Mouse (Mus musculus) erythroid progenitor cell, adult 5-6 weeks (primary cell): ENCODE measurements around the gene Esr2. TPM values are rescaled to one million over a fixed set of nuclear protein-coding genes. Genes with fewer than 3 reads are reported as not detected.
A peak's percentile ranks its signal among the peaks of the same experiment; 100 is the strongest.
"Not testable (repeated sequence)": the region's sequence is repeated elsewhere in the genome, so short reads cannot be mapped to it uniquely, and the experiment has no call there.

Experiments
- ATAC-seq: replicated peaks from 2 replicates; pipeline ENCODE4 v1.8.0; 2016; ENCODE audit warnings: moderate number of reproducible peaks, mild to moderate bottlenecking, moderate TSS enrichment, inconsistent platforms; ENCODE audit not compliant: poor library complexity, low FRiP score, severe bottlenecking
- total RNA-seq, 2 experiments: library from RNA; stranded (forward) in 1 of 2; stranded (reverse) in 1 of 2; fragments of 150-400 nt in 1 of 2; fragments of 186-747, 209-891 nt in 1 of 2; gene quantifications; 2 replicates each; pipeline versions ENCODE4 v1.2.3 to v1.2.4; 2015 to 2017; ENCODE audit warnings: low replicate concordance in 2 of 2

Gene Esr2
- total RNA-seq (2015; ENCODE audit: low replicate concordance), result not detected in 2 replicates
- not detected in 2 replicates for total RNA-seq (2017; ENCODE audit: low replicate concordance)

DNA sequence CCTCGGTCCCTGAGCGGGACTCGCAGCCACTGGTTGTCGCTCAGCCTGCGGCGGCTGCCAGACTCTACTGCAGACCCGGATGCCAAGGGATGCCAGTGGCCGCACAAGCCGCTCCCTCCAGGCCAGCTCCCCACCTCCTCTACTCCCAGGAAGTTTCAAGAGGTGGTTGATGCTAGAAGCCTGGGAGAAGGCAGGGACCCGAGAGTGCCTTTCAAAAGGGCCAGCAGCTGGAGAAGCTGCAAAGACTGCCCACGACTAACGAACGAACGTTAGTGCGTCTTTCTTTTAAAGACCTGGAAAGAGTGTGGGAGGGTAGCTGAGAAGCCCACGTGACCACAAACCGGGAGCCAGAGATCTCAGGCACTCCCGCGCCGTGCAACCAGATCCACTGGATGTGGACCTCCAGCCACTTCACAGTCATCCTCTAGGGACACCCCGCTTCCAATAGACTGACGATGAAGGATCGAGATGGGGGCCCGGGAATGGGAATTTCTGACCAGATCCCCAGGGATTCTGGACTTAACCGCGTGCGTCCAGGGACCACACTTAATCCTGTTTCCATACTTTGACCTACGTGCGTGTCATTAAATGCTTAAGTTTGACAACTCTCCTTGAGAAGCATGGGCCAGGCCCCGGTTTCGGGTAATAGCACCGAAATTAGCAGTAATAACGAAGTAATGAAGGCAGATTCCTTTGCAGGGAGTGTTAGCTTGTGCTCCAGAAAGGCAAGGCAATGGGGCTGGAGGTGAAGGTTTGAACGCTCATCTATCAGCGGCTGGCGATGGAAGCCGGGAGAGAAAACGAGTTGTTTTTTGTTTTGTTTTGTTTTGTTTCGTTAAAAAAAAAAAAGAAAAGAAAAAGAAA lies at the start of gene Esr2:
Gene Esr2 (minus strand): TSS at position 260 of the 864 bp plus-strand sequence.
- no peak for ATAC-seq

DNA sequence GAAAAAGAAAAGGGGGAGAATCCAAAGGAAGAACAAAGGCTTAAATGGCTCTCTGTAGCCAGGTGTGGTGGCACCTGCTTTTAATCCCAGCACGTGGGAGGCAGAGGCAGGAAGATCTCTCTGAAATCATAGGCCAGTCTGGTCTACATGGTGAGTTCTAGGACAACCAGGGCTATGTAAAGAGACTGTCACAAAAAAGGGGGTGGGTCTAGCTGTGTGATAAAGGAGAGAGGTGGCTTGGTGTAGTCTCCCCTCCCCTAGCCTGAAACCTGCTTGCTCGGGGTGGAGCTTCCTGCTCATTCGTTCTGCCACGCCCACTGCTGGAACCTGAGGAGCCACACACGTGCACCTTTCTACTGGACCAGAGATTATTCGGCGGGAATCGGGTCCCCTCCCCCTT lies 45.0 kb upstream of the Esr2 start:
- not testable (repeated sequence) for ATAC-seq

DNA sequence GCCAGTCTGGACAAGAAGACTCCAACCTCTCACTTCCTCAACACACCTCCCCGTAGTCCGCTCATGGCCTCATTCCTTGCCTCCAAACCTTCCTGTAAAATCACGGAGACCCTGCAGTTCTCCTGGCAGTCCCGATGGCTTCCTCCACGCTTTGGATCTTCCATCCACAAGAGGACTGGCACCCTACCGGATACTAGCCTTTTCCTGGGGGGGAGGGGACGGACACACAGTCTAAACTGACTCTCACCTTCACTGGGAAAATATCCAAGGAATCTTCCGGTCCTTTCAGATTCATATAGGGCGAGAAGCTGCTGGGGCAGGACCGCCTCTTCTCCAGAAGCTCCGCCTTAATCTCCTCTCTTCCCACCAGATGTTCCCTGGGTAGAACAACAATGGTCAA lies 39.7 kb upstream of the Esr2 start:
- no peak for ATAC-seq

DNA sequence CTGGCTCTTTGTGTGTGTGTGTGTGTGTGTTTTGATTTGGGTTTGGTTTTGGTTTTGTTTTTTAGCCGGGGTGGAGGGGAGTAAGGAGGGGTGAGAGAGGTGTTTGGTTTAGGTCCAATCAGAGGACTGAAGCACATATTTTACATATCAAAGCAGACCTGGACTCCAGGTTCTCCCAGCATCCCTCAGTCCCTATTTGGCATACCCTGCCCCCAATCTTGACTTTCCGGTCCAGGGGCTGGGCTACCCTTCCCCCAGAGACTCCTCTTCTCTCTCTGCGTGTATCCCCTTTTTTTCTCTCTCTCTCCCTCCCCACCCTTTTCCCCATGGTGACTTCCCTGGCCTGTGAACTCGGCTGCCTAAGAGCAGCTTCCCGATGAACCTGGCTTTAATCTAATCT lies 38.1 kb upstream of the Esr2 start:
- no peak for ATAC-seq

DNA sequence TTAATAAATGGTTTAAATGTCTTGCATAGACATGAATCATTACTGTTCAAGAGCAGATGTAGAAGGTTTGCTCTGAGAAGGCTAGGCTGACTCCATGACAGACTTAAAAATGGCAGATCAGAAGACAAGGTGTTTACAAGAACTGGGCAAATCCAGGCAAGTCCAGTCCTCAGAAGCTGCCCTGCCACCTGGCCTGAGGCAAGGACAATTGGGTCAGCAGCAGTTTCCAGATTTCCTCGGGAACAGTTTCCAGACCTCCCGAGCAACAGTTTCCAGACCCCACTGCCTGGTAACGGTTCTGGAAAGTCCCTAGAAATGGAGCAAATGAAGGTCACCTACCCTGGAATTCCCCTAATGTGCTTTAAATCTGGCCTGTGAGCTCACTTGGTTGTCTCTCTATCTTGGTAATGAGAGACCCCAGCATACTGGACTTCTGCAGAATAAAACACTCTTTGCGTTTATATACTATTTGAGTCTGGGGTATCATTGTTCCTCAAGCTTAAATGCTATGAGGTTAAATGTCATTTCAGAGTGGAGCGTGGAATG lies 32.4 kb upstream of the Esr2 start:
- no peak for ATAC-seq

DNA sequence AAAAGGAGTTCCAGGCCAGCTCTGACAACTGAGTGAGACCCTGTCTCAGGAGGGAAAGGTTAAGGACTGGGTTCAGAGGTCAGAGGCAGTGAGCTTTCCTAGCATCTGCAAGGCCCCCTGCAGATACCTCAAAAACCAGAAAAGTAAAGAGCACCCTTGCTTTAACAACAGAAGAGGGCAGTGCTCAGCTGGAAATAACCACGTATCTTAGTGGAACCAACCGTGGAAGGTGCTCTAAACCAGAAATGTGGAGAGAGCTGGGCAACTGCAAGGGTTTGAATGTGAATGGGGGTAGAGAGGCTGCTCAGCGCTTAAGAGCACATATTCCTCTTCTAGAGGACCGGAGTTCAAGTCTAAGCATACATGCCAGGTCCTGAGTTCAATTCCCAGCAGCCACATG lies 23.3 kb upstream of the Esr2 start:
- no peak for ATAC-seq

DNA sequence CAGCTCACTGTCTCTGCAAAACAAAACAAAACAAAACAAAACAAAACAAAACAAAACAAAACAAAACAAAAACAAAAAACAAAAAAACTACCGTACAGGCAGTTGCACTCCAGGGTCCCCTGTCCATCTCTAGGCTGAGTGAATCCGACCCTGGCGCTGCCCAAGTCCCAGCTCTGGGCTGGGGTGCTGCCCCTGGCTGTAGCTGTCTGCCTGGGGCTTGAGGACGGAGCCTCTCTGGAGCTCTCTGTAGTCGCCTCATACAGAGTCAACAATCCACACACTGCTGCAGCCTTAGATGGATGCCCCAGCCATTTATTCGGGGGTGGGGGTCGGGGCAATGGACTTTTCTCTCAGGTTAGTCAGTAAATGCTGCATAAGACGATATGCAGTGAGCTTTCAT lies 20.0 kb upstream of the Esr2 start:
- no peak for ATAC-seq

DNA sequence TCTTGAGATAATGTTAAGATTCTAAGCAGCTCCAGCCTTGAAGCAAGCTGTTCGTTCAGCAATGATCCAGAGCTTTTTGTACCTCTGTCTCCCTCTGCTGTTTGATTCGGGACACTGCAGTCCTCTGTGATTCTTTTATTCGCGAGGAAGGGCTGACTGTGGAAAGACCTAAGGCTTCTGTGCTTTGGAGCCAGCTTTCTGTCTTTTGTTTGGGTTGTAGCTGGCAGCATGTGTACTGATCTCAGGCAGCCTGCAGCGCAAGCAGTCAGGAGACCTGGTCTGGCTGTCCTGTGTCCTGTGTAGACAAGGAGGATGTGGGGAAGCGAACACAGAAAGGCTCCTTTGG lies 19.6 kb upstream of the Esr2 start:
- ATAC-seq, result peak; percentile 88

DNA sequence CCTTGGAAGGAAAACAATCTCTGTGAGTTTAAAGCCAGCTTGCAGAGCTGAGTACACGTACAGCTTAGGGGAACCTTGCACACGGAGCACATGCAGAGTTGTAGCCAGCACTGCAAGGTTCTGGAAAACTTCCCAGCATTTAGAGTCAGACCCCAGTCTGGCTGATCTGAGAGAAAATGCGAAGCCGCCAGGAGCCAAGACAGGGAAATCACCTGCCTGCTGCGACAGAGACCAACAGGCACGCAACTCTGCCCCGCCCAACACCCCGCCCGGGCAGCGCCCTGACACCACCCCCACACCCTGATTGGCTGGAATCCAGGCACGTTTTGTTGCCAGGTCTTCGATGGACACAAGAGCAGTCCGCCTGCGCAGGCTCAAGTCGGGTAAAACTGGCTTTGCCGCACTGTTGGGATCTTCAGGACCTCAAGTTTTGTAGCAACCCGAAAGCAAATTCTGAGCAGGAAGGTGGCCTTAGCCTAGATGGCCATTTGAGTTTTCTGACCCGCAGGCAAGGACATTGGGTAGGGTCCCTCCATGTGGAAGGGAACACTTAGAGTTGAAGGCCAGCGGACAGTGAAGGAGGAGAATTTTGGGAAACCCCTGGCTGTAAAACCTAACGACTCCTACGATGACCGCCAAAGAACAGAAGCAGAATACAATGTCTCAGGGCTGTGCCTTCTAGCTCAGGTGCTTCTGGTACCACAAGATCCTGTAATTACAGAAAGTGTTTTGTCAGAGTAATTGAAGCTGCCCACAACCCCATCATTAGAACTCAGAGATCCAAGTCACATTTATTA lies 19.1 kb upstream of the Esr2 start:
- peak; percentile 89 for ATAC-seq

DNA sequence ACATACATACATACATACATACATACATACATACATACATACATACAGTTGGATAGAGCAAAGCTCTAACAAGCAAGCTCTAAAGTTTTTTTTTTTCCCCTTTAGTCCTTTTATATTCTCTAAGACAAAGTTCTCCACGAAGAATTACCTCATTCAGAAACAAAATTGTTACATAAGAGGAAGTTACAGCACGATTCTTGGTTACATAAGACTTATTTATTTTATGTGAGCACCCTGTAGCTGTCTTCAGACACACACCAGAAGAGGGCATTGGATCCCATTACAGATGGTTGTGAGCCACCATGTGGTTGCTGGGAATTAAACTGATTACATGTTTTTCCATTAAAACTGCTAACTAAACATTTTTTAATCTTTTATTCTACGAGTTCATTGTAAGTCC lies 17.5 kb upstream of the Esr2 start:
- no peak for ATAC-seq

DNA sequence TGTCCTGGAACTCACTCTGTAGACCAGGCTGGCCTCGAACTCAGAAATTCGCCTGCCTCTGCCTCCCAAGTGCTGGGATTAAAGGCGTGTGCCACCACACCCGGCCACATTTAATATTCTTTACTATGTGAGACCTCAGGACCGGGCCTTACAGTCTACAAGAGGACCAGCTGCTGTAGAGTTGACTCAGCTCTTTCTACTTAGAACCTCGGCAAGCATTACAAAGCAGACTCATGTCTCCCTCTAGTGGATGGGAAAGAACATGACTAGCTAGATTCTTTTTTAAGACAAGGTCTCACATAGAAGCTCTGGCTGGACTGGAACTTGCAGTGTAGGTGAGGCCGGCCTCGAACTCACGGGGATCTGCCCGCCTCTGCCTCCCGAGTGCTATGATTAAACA lies 13.9 kb upstream of the Esr2 start:
- 0 out of 2 replicates have a peak, but pooled peaks have one; percentile 48 for ATAC-seq

DNA sequence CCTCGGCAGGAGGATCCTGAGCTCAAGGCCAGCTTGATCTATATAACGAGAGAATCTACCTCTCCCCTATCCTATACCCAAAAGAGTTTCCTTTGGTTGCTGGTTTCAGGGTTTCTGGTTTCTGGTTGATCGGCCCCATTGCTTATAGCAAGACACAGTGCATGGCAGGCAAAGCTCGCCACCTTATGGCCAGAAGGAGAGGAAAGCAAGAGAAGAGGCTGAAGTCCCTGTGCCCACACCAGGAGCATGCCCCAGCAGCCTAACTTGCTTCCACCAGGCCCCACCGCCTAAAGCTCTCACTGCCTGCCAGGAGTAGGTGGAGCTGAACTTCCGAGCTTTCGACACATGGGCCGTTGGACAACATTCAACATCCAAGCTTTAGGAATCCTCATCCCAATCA lies 10.8 kb upstream of the Esr2 start:
- ATAC-seq, result no peak

DNA sequence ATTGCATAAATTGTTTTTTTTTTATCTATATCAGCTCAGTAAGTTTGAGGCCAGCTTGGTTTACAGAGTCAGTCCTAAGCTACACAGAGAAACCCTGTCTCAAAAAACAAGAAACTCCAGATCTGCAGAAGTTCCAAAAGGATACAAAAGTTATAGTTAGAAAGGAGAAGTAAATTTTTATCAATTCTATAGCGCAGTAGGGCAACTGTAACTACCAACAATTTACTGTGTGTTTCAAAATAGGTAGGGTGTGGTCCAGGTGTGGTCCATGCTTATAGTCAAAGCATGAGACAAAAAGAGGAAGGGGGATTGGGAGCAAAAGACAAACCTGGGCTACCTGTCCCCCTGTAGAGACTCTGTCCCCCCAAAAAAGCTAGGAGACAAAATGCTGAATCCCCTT lies 9.4 kb upstream of the Esr2 start:
- ATAC-seq, result no peak

DNA sequence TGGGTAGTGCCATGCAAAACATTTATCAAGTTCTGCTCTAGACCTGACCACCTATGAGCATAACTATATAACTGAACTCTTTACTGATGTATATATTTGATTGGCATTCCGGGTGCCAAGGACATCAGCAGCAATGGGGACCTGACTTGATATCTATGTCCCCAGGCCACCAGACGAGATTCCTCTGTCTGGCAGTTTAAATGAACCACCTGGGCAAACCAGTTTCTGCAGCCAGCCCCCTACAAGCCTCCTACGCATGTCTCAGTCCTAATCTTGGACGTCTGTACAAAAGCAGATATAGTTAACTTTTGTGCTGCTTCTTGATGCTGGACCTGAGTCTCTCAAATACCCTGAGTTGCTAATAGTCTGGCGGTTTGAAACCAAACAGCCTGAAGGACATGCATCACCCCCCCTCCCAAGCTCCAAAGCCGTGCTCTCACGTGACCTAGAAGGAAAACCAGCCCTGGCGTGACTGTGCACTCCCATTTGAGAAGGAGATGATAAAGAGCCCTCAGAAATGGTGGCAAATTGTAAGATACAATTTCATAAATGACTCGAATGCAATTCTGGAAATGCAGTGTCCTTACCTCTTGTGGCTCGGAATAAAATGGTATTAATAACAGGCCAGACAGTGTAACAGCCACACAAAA lies 8.2 kb upstream of the Esr2 start:
- no peak for ATAC-seq

DNA sequence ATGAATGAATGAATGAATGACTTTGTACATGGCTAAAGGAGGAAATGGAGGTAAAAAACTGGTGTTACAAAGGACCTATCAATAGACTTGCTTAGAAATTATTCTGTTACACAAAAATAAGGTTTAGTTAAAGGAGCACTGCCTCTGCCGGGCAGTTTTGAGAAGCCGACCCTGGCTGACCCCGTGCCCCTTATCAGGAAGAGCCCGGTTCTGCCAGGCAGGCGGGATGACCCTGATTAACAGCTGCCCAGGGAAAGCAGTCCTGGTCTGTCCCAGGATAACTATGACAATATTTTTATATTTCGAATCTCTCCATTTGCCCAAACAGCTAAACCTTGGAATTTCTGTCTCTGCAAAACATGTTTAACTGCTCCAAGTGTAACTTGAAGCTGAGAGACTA lies 7.2 kb upstream of the Esr2 start:
- ATAC-seq, result no peak

DNA sequence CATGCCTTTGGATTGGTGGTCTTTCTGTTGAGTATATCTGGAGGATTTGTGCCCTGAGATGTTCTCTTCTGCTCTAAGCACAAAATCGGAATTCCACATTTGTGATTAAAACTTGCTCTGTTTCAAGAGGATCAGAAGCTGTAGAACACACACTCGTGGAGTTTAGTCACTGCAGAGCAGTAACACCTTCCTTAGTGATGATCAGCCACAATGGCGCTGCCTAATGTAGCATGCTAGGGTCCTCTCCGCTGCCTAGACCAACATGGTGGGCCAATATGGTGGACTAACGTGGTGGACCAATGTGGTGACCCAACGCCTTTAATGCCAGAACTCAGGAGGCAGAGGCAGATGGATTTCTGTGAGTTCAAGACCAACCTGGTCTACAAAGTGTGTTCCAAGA lies 5.8 kb upstream of the Esr2 start:
- no peak for ATAC-seq

DNA sequence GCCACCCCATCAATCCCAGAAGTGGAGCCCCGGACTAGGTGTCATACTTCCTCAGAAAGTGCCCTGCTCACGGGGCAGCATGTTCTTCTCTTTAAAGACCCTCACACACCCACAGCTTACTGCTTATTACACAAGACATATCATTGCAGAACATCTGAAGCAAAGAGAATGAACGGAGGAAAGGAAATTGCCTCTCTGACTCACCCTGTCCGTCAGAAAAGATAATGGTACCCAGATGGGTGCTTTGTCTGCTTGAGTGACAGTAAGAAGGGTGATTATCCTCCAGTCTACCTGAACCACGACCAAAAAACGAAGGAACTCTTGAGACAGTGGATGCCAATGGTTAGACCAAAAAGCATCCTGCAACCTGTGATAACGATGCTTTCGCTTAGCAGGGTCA lies 4.4 kb upstream of the Esr2 start:
- ATAC-seq, result no peak

DNA sequence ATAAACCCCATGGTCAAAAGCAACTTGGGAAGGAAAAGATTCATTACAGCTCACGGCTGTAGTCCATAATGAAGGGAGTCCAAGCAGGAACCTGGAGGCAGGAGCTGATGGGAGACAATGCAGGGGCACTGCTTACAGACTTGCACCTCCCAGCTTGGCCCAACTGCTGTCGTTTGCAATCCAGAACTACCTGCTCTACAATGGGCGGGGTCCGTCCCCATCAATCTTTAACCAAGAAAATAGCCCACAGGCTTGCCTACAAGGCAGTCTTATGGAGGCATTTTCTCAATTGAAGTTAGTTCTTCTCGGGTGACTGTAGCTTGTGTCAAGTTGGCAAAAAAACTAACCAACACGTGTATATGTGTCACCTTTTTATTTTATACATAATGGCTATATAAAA lies 3.4 kb upstream of the Esr2 start:
- ATAC-seq, result no peak

DNA sequence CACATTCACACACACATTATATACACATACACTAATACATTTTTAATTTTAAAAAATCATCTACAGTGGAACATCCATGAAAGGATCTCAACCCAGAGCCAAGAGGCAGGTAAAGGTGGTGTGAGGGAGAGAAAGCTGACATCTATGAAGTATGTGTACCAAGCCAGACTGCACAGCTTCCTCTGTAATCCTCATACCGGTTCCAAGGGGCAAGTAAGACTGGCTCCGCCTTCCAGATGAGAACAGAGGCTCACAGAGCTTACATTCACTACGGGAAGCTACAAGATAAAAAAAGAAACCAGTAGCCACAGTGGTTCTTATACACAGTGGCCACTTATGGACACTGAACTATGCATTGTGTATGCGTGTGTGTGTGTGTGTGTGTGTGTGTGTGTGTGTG lies 2.5 kb upstream of the Esr2 start:
- ATAC-seq, result no peak

DNA sequence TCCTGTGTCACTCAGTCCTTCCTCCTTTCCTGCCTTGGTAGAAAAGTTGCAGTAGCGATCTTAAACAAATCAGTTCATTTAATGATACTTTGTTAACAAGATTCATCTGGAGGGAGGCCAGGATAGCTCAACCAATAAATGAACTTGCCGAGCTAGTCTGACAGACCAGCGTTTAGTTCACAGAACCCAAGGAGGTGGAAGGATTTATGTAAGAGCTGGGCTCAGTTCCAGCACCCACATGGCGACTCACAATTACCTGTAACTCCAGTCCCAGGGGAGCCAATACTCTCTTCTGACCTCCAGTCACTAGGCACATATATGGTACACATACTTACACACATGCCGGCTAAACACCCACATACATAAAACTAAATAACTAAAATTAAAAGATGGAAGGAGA lies 2.0 kb upstream of the Esr2 start:
- no peak for ATAC-seq
